Mouse (Mus musculus): ENCODE measurements around the gene Tomm5. TPM values are rescaled to one million over a fixed set of nuclear protein-coding genes. Genes with fewer than 3 reads are reported as not detected.
"Not testable (repeated sequence)": the region's sequence is repeated elsewhere in the genome, so short reads cannot be mapped to it uniquely, and the experiment has no call there.

Tomm5 gene
- total RNA-seq, 1 experiment: 275 TPM

GRCm38 (mm10) chr4:45064577-45064976, 43.3 kb downstream of the Tomm5 start:
- Histone ChIP-seq H3K27ac (ENCODE audit: insufficient read depth, low read depth, low read length, poor library complexity, severe bottlenecking) (no peak overlapping the region), H3K4me3 (ENCODE audit: insufficient read depth in 1 of 2, low read depth in 1 of 2, low read length in 2 of 2, poor library complexity in 1 of 2, severe bottlenecking in 1 of 2) (no peak overlapping the region), H3K4me1 (ENCODE audit: control insufficient read depth in 2 of 2, insufficient read depth in 2 of 2, low read length in 2 of 2, poor library complexity in 1 of 2) (no peaks in the 10 kb centered on the region), H3K36me3 (ENCODE audit: control insufficient read depth, insufficient read depth, low read length, poor library complexity, severe bottlenecking) (peaks cover 3% of the 10 kb centered on the region; the same call in 1 of the 2 replicates), H3K9ac (ENCODE audit: insufficient read depth, low read depth, low read length, poor library complexity, severe bottlenecking) (no peak overlapping the region), H3K9me3 (ENCODE audit: control insufficient read depth, insufficient read depth, low read depth, low read length) (no peaks in the 10 kb centered on the region)
- in situ Hi-C loops (cut with MboI; ENCODE audit: low sequenced_read_pairs in 2 of 2, unreplicated experiment in 2 of 2): no loop called here
- TF ChIP-seq CHD2 (IDR thresholded peaks at IDR 0.05; ENCODE audit: low read depth, low read length) (no peak), ZC3H11A (IDR thresholded peaks at IDR 0.05; ENCODE audit: borderline replicate concordance, low read depth, low read length) (no peak), MAFK (IDR thresholded peaks at IDR 0.05; ENCODE audit: insufficient read depth, low read depth, low read length) (no peak), ZNF384 (IDR thresholded peaks at IDR 0.05; ENCODE audit: low read depth, low read length) (no peak), HCFC1 (IDR thresholded peaks at IDR 0.05; ENCODE audit: borderline replicate concordance, insufficient read depth, low read length) (no peak)
- DNase-seq (ENCODE audit: low read depth, low spot score): no peak

DNA sequence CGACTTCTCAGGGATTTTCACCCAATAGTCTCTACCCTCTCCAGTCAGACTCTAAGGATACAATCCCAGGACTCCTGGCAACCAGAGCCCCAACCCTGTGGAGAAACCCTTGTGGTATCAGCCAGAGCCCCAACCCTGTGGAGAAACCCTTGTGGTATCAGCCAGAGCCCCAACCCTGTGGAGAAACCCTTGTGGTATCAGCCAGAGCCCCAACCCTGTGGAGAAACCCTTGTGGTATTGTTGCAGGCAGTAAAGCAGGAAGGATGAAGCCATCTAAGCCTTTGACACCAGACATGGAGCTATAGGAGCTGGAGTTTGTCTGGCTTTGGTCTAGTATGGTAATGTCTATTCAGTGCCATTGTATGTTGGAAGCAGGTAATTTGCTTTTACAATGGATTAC, 44.1 kb downstream of the Tomm5 start:
- H3K9me3 ChIP-seq (ENCODE audit: control insufficient read depth, insufficient read depth, low read depth, low read length); H3K4me3 ChIP-seq (ENCODE audit: insufficient read depth in 1 of 2, low read depth in 1 of 2, low read length in 2 of 2, poor library complexity in 1 of 2, severe bottlenecking in 1 of 2); DNase-seq (ENCODE audit: low read depth, low spot score); H3K27ac ChIP-seq (ENCODE audit: insufficient read depth, low read depth, low read length, poor library complexity, severe bottlenecking); in situ Hi-C loops (cut with MboI; ENCODE audit: low sequenced_read_pairs in 2 of 2, unreplicated experiment in 2 of 2); H3K36me3 ChIP-seq (ENCODE audit: control insufficient read depth, insufficient read depth, low read length, poor library complexity, severe bottlenecking); H3K4me1 ChIP-seq (ENCODE audit: control insufficient read depth in 2 of 2, insufficient read depth in 2 of 2, low read length in 2 of 2, poor library complexity in 1 of 2); H3K9ac ChIP-seq (ENCODE audit: insufficient read depth, low read depth, low read length, poor library complexity, severe bottlenecking): not testable (repeated sequence)

DNA sequence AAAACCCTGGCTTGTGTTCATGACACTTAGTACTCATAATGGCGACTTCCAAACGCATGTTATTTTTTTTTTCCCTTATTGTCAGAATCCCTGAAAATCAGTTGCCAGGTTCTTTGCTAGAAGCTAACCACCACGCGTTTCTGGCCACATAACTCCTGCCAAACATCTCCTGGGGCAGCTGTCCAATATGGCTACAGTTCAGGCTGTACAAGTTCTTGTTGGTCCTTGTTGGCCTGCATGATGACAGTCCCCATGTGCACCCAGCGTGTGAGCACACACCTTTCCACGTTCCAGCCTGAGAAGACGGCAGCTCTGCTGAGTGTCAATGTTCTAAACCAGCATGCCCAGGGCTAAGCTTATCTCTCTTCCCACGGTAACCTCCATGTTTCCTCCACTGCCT, 52.5 kb downstream of the Tomm5 start:
- TF ChIP-seq CHD2 (IDR thresholded peaks at IDR 0.05; ENCODE audit: low read depth, low read length): no peak
- TF ChIP-seq ZC3H11A (IDR thresholded peaks at IDR 0.05; ENCODE audit: borderline replicate concordance, low read depth, low read length): no peak
- no peak for TF ChIP-seq ZNF384 (IDR thresholded peaks at IDR 0.05; ENCODE audit: low read depth, low read length)
- TF ChIP-seq HCFC1 (IDR thresholded peaks at IDR 0.05; ENCODE audit: borderline replicate concordance, insufficient read depth, low read length): no peak
- no peak for TF ChIP-seq MAFK (IDR thresholded peaks at IDR 0.05; ENCODE audit: insufficient read depth, low read depth, low read length)
- in situ Hi-C loops (cut with MboI; ENCODE audit: low sequenced_read_pairs in 2 of 2, unreplicated experiment in 2 of 2): no loop called here
- no peaks in the 10 kb centered on the region for H3K36me3 ChIP-seq (ENCODE audit: control insufficient read depth, insufficient read depth, low read length, poor library complexity, severe bottlenecking)
- no peak for DNase-seq (ENCODE audit: low read depth, low spot score)
- H3K9me3 ChIP-seq (ENCODE audit: control insufficient read depth, insufficient read depth, low read depth, low read length): no peaks in the 10 kb centered on the region
- H3K9ac ChIP-seq (ENCODE audit: insufficient read depth, low read depth, low read length, poor library complexity, severe bottlenecking): no peak overlapping the region
- H3K4me3 ChIP-seq (ENCODE audit: insufficient read depth in 1 of 2, low read depth in 1 of 2, low read length in 2 of 2, poor library complexity in 1 of 2, severe bottlenecking in 1 of 2): no peak overlapping the region
- H3K27ac ChIP-seq (ENCODE audit: insufficient read depth, low read depth, low read length, poor library complexity, severe bottlenecking): no peak overlapping the region
- H3K4me1 ChIP-seq (ENCODE audit: control insufficient read depth in 2 of 2, insufficient read depth in 2 of 2, low read length in 2 of 2, poor library complexity in 1 of 2): no peaks in the 10 kb centered on the region

Other genes starting within 250 kb of the Tomm5 start
- 38.2 and 41.5 TPM in 2 replicates for gene Grhpr, start 126.7 kb downstream of the Tomm5 start, total RNA-seq (2012; rRNA removed)
- 8.2 and 8.3 TPM in 2 replicates for gene Zbtb5, start 95.7 kb downstream of the Tomm5 start, total RNA-seq (2012; rRNA removed)
- 27.3 and 33.0 TPM in 2 replicates for gene Polr1e, start 89.5 kb downstream of the Tomm5 start, total RNA-seq (2012; rRNA removed)
- 3.3 and 4.2 TPM in 2 replicates for gene Fbxo10, start 23.5 kb downstream of the Tomm5 start, total RNA-seq (2012; rRNA removed)
- 0.74 and 1.3 TPM in 2 replicates for gene Frmpd1, start 76.8 kb upstream of the Tomm5 start, total RNA-seq (2012; rRNA removed)
- gene Trmt10b, start 189.0 kb upstream of the Tomm5 start, total RNA-seq (2012; rRNA removed): 8.8 TPM in 2 replicates
- gene Dcaf10, start 234.0 kb upstream of the Tomm5 start, total RNA-seq (2012; rRNA removed): 8.2 and 9.0 TPM in 2 replicates
- 56.7 and 64.5 TPM in 2 replicates for gene Exosc3, start 234.6 kb upstream of the Tomm5 start, total RNA-seq (2012; rRNA removed)